Mouse (Mus musculus): ENCODE data around the gene Myrip.

GRCm38 (mm10) chr9:120519469-120520125, 218.3 kb downstream of the Myrip start:
- TF ChIP-seq POLR2A (IDR thresholded peaks at IDR 0.05; ENCODE audit: low read depth, low read length) (no peak), CTCF (IDR thresholded peaks at IDR 0.05; ENCODE audit: extremely low read depth, insufficient read length, insufficient replicate concordance, low read depth, low read length) (no peak)
